Mouse (Mus musculus) hematopoietic stem cell, adult 5-6 weeks (primary cell): ENCODE results near the gene Hoxb7. TPM values are rescaled to one million over a fixed set of nuclear protein-coding genes. Genes with fewer than 3 reads are reported as not detected.

Experiments
- ATAC-seq, 2 experiments: fragments of 125-278 bp in 1 of 2; replicated peaks in 1 of 2; 2 replicates each; pipeline ENCODE4 v1.8.0; 2016 to 2017; ENCODE audit warnings: inconsistent platforms in 2 of 2, mild to moderate bottlenecking in 2 of 2, moderate number of reproducible peaks in 2 of 2, low read depth in 1 of 2, moderate TSS enrichment in 1 of 2; ENCODE audit not compliant: low FRiP score in 2 of 2, poor library complexity in 2 of 2, severe bottlenecking in 2 of 2, insufficient read depth in 1 of 2, low TSS enrichment in 1 of 2
- total RNA-seq: library from RNA; stranded (forward); fragments of 172-1452, 232-1000 nt; gene quantifications from 2 replicates; pipeline ENCODE4 v1.2.3, GENCODE M21; 2017

Hoxb7 gene
- total RNA-seq: not detected in 2 replicates

- no peak for ATAC-seq
Measured at GRCm38 (mm10) chr11:96285771-96286738, at the start of gene Hoxb7. Gene Hoxb7, plus strand, starts transcription at chr11:96286623.

- peak; percentile 36 to 56; a peak in 2 of 4 replicates for ATAC-seq
Measured at GRCm38 (mm10) chr11:96240211-96240610, 46.2 kb upstream of the Hoxb7 start.

DNA sequence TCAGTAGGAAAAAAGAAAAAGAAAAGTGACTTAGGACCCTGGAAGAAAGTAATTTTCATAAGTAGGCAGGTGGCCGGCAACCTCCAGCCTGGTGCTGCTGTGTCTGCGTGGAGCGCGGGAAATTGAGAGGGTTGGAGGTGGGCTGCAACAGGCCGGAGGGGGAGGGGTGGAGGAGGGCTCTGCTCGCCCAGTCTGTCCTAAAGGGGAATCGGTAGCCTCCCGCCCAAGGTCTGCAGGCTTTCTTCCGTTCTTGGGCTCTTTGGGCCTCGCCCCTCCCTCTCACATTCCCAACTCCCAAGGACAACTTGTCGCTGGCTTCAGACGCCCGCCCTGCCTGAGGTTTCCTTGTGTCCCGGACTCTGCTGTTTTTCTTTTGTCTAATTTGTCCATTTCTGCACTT is 35.5 kb upstream of the Hoxb7 start:
- ATAC-seq: no peak

- no peak for ATAC-seq
Measured at GRCm38 (mm10) chr11:96251480-96252031, 34.9 kb upstream of the Hoxb7 start.

DNA sequence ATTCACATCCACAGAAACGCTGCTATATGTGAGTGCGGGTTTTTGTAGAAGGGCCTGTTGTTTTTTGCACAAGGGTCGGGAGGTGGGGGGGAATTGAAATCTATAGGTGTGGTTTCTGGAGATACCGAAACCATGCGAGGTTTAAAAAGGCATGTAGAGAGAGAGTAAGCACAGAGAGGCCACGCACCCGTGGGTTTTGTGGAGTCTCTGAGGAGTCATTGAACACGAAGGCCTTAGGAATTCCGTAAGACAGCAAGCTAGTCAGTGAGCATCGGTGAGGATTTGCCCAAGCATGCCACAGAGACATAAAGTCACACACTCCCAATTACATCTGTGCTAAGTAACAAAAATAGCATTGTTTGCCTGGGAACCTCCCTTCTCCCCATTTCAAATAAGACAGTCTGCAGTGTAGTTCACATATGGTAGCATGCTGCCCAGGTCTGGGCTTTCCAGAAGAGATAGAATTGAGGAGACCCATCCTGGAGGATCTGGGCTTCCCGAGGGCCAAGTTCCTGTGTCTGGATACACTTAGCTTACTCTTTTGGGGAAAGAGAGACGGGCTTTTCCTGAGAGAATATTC is 33.8 kb upstream of the Hoxb7 start:
- no peak for ATAC-seq

DNA sequence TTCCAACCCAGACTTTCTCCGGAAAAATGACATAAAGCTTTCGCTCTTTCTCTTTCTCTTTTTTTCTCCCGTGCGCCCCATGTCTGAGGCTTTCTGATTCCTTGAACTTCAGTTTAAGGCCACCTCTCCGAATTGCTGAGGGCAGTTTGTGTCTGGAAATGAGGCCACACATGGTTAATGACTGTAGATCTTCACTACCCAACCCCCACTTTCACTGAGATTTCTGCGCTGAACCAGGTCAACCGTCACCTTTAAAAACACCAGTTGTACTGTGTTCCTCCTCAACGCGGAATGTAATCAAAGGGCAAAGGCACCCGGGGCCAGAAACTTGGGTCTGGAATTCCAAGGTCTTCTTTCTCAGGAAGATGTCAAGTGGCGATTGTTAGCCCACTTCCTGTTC is 32.2 kb upstream of the Hoxb7 start:
- ATAC-seq: no peak

DNA sequence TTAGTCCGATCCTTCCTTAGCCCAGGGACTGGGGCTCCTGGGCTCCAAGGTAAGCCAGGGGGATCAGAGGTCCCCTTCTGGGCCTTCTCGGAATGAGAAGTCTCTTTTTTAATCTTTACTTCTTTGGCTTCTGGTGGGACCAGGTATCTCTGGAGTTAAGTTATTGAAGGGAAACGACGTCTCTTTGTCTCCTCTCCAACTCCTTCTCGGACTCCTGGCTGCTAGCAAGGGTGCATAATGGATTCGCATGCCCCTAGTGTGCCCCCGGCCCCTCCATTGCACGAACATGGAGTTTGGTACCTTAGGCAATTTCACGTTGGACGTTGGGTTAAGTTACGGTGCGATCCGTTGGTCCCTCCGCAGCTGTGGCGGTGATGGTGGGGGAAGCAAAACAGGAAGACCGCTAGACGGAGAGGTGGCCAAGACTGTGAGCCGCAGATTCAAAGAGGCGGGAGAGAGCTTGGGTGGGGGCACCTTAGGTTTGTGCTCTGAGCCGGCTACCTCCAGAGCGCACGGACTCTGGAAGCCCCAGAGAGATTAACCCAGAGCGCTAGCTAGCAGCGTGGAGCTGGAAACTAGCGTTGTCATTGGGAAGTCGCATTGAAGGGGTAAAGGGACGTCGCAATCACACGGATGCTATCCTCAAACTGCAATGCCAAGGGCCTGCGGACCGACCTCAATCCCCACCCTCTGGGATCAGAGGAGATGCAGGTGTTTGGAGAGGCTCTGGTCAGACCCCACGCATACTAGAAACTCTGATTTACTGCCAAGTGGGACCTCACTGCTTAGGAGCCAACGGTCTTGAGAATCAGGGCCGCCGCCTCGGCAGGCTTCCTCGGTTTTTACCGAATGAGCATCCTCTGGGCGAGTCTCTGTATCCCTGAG is 31.1 kb upstream of the Hoxb7 start:
- ATAC-seq: peak in 1 of 2 experiments; percentile 38; a peak in 1 of 4 replicates

DNA sequence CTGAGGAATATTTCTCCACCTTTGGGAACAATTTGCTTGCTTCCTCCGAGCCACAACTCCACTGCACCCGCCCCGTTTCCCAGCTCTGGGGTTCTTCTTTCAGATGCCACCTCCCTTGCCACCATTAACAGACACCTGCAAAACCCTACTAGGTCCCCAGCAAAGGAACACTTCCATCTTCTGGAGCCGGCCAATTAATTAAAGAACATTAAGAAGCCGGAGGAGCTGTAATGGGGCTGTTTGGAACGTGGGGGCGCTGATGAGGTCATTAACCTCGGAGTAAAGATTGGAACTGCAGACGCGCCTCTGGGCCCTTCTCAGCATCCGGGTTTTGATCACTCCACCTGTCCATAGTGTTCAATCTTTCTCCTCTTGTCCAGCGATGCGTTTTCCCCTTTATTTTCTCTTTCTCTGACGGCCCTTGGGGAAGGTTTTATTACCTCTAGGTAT is 30.4 kb upstream of the Hoxb7 start:
- no peak for ATAC-seq

DNA sequence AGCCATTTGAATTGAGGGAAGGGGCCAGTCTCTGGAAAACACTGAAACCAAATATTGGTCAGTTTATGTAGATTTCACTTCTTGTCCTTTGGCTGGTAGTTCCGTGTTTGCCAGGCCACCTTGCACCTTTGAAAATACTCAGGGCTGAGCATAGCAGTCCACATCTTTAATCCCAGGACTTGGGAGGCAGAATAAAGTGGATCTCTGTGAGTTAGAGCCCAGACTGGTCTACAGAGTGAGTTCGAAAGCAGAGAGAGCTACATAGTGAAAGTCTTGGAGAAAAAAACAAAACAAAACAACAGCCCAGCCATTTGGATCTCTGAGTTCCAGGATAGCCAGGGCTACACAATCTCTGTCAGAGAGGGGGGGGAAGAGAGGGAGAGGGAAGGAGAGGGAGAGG is 29.3 kb upstream of the Hoxb7 start:
- ATAC-seq: no peak

- no peak for ATAC-seq
Measured at GRCm38 (mm10) chr11:96259038-96259437, 27.4 kb upstream of the Hoxb7 start.

- ATAC-seq: no peak
Measured at GRCm38 (mm10) chr11:96259511-96259910, 26.9 kb upstream of the Hoxb7 start.

DNA sequence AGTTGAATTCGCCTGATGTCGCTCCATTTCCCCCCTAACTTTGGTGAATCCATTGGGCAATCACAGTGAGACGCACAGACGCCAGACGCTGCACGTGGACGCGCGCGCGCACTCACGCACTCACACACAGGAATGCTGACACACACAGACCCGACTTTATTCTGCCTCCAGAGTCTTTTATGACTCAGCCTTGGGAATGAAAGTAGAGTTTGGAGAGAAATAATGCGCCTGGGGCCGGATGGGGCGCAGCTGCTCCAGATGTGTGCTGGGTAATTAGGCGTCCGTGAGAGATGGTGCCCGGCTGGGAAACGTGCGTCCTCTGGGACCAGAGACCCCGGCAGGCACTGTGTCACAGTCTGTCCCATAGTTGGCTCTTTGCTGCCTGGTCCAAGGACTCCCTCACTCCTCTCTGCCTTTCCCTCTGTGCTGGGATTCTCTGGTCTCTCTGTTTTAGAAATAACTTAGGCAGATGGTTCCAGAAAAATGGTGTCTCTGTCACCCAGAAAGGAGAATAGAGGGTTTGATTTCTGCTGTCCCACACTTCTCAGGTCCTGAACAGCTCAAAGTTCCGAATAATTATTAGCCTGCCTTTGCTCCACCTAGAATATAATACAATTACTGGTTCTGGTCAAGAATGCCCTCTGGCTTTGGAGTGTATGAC is 26.0 kb upstream of the Hoxb7 start:
- ATAC-seq: no peak

DNA sequence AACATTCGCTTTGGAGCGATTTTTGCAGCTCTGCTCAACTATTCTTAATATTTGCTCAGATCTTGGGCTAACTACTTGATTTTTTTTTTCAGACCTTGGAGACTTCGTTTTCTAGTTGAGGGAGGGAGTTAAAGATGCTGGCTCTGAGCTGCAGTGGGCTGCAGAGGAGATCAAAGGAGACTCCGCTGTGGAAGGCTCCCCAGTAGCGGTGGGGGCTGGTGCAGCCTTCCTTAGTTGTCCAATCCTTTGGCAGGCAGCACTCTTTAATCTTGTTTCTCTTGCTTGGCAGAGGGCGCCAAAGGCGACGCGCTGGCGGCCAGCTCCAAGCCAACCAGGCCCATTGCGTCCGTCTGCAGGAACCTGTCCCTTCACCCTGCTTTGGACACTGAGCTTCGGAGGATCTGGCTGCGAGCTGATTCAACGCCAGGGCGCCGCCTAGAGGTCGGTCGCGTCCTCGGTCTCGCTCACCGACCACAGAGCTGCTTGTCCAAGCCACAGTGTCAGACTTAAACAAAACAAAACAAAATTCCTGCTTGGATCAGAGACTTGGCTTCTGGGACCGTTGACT is 25.0 kb upstream of the Hoxb7 start:
- peak; percentile 65 to 74 for ATAC-seq

DNA sequence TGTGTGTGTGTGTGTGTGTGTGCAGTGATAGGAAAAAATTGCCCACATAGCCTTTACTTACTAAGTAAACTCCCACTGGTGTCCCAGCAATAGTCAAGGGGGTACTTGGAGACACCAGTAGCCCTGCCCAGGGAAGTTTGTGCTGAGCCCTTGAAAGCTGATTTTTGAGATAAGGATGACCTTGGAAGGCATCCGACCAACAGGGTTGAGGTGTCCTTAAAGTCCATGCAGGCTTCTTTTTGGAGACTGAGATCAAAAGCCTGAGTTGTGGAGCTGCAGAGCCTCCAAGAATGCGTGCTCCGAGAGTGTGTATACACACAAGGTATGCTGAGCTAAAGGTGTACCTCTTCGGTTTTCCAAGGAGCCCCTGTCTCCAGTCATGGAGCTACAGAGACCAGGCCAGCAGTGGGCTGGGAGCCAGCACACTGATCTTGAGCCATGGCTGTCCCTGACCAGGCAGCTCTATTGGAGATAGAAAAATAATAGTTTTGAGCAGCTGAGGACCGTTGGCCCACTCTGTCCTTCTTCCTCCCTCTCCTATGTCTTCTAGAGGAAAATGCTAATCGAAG is 24.1 kb upstream of the Hoxb7 start:
- no peak for ATAC-seq

DNA sequence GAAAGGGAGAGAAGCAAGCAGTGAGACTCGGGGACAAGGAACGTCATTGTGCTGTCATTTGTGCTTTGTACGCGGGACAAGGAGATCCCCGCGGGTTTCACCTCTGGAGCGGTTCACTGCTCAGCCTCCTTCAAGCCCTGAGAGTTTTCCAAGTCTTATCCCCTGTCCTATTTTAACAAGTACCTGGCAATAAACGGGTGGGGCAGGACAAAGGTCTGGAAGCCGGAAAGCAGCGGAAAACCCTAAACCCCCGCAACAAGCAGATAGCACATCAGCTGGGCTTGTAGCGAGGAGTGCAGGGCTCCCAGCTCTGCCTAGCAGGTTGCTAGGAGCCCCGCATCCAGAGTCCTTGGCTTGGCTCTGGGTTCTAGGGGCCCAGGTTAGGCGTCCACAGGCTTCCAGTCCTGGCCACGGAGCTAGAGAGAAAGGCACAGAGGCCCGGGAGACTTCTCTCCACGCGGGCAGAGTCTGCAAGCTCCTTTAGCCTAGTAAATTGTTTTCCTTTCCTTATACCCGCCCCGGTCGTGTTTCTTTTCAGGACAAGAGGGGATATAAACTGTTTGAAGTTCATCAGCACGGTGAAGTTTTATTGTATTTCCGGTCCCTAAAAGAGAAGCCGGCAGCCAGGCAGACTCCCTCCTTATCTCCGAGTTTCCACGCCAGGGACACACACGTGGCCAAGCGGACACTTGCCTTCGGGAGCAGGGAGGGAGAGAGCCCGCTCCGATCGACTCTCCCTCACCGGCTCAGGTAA is 22.6 kb upstream of the Hoxb7 start:
- ATAC-seq: no peak
